Mouse (Mus musculus) stomach, postnatal 0 days (tissue): Measurements from ENCODE around the gene Atp13a4. TPM values are rescaled to one million over a fixed set of nuclear protein-coding genes. Genes with fewer than 3 reads are reported as not detected.

Source experiments
- ATAC-seq: fragments of 200-750 bp; cut with Nextera tagmentation; 2 replicates; pipeline ENCODE4 v1.8.0; 2017; ENCODE audit not compliant: low FRiP score, low TSS enrichment
- DNase-seq: peaks from one replicate; pipeline ENCODE4 v3.0.0-alpha.2; 2016; ENCODE audit warnings: low spot score
- H3K27ac ChIP-seq: fragments of 300-500 bp; sonication (generic); replicated peaks from 2 replicates; pipeline ENCODE4 v1.5.1; 2014; ENCODE audit warnings: mild to moderate bottlenecking, control low read depth
- H3K27me3 ChIP-seq: fragments of 300-500 bp; sonication (generic); 2 replicates; pipeline ENCODE4 v1.6.1; 2014; ENCODE audit warnings: low read length; ENCODE audit not compliant: control insufficient read depth, insufficient read depth
- H3K36me3 ChIP-seq: fragments of 300-500 bp; sonication (generic); 2 replicates; pipeline ENCODE4 v1.6.1; 2014; ENCODE audit warnings: low read length, mixed read lengths; ENCODE audit not compliant: control insufficient read depth, insufficient read depth
- H3K4me1 ChIP-seq: fragments of 300-500 bp; sonication (generic); replicated peaks from 2 replicates; pipeline ENCODE4 v1.6.1; 2014; ENCODE audit warnings: antibody characterized with exemption; ENCODE audit not compliant: control insufficient read depth, insufficient read depth
- H3K4me2 ChIP-seq: fragments of 300-500 bp; sonication (generic); replicated peaks from 2 replicates; pipeline ENCODE4 v1.6.1; 2014; ENCODE audit warnings: low read depth, mild to moderate bottlenecking, control low read depth, moderate library complexity
- H3K4me3 ChIP-seq: fragments of 300-500 bp; sonication (generic); 2 replicates; pipeline ENCODE4 v1.5.1; 2014; ENCODE audit warnings: low read depth, low read length, control low read depth
- H3K9ac ChIP-seq: fragments of 300-500 bp; sonication (generic); 2 replicates; pipeline ENCODE4 v1.6.1; 2014; ENCODE audit warnings: mild to moderate bottlenecking, low read length, control low read depth, mixed read lengths
- H3K9me3 ChIP-seq: fragments of 300-500 bp; sonication (generic); 2 replicates; pipeline ENCODE4 v1.6.1; 2016; ENCODE audit warnings: low read length; ENCODE audit not compliant: control insufficient read depth
- CTCF ChIP-seq: IDR thresholded peaks from 2 replicates; pipeline ENCODE4 v1.5.1; 2016; ENCODE audit warnings: antibody characterized with exemption, low read depth, mild to moderate bottlenecking, moderate library complexity
- EP300 ChIP-seq: optimal IDR thresholded peaks from 2 replicates; pipeline ENCODE3; 2016; ENCODE audit warnings: antibody characterized with exemption
- WGBS: fragments of 180-500 bp; shearing (Covaris S2); extraction: QIAGEN DNeasy Blood & Tissue Kit; methylation state at CpG from one replicate; pipeline ENCODE4 v1.1.7; 2014; 5-methylcytosine and 5-hydroxymethylcytosine counted together
- polyA plus RNA-seq: library from polyadenylated mRNA; unstranded; fragments of >200 nt; fragmentation: Nextera tagmentation; extraction: Ambion mirVana; gene quantifications from 2 replicates; pipeline ENCODE4 v1.2.1, GENCODE M21; 2015

The Atp13a4 gene
- polyA plus RNA-seq, 1 experiment from 2014 or later = 1.5 TPM

GRCm38 (mm10) chr16:29463798-29464197, 80.9 kb downstream of the Atp13a4 start:
- 29% methylated on average over 3 of the region's 3 CpGs for WGBS
- Histone ChIP-seq H3K4me3 (no peak overlapping the region), H3K27me3 (no peaks in the 10 kb centered on the region), H3K27ac (no peak overlapping the region), H3K4me1 (no peaks in the 10 kb centered on the region), H3K36me3 (no peaks in the 10 kb centered on the region), H3K9ac (no peak overlapping the region), H3K4me2 (no peak overlapping the region), H3K9me3 (no peaks in the 10 kb centered on the region)
- ATAC-seq = no peak
- no peak for DNase-seq
- TF ChIP-seq EP300 (no peak), CTCF (no peak)

GRCm38 (mm10) chr16:29459331-29459730, 85.3 kb downstream of the Atp13a4 start:
- 60% methylated on average over 10 of the region's 10 CpGs for WGBS
- no peak for ATAC-seq
- no peaks in the 10 kb centered on the region for H3K4me1 ChIP-seq
- no peaks in the 10 kb centered on the region for H3K27me3 ChIP-seq
- H3K4me3 ChIP-seq = no peak overlapping the region
- no peak for DNase-seq
- no peaks in the 10 kb centered on the region for H3K9me3 ChIP-seq
- no peaks in the 10 kb centered on the region for H3K36me3 ChIP-seq
- H3K4me2 ChIP-seq = no peak overlapping the region
- no peak overlapping the region for H3K27ac ChIP-seq
- TF ChIP-seq CTCF (no peak), EP300 (no peak)
- H3K9ac ChIP-seq = no peak overlapping the region

- Histone ChIP-seq H3K4me3 (no peak overlapping the region), H3K9ac (no peak overlapping the region), H3K4me1 (no peaks in the 10 kb centered on the region), H3K27ac (no peak overlapping the region), H3K9me3 (no peaks in the 10 kb centered on the region), H3K36me3 (no peaks in the 10 kb centered on the region), H3K27me3 (no peaks in the 10 kb centered on the region), H3K4me2 (no peak overlapping the region)
- WGBS = 89% methylated on average over 2 of the region's 2 CpGs
- TF ChIP-seq CTCF (no peak), EP300 (no peak)
- ATAC-seq (no peak), DNase-seq (no peak)
These were observed 87.8 kb downstream of the Atp13a4 start for GRCm38 (mm10) chr16:29456851-29457250.

- Histone ChIP-seq H3K27ac (no peak overlapping the region), H3K27me3 (no peaks in the 10 kb centered on the region), H3K4me1 (no peaks in the 10 kb centered on the region), H3K9me3 (no peaks in the 10 kb centered on the region), H3K4me3 (no peak overlapping the region), H3K36me3 (no peaks in the 10 kb centered on the region), H3K4me2 (no peak overlapping the region), H3K9ac (no peak overlapping the region)
- WGBS = 38% methylated on average over 6 of the region's 6 CpGs
- no peak for TF ChIP-seq CTCF
- no peak for TF ChIP-seq EP300
- peak; percentile 47; the same call in 1 of the 2 replicates for ATAC-seq
- DNase-seq = no peak
These were observed 91.4 kb downstream of the Atp13a4 start for GRCm38 (mm10) chr16:29453282-29453681.

GRCm38 (mm10) chr16:29451706-29452105, 93.0 kb downstream of the Atp13a4 start:
- H3K27me3 ChIP-seq = no peaks in the 10 kb centered on the region
- no peaks in the 10 kb centered on the region for H3K36me3 ChIP-seq
- peak; percentile 86 for ATAC-seq
- H3K27ac ChIP-seq = no peak overlapping the region
- no peaks in the 10 kb centered on the region for H3K4me1 ChIP-seq
- DNase-seq = peak; percentile 75
- no peak overlapping the region for H3K4me2 ChIP-seq
- H3K4me3 ChIP-seq = no peak overlapping the region
- H3K9ac ChIP-seq = no peak overlapping the region
- H3K9me3 ChIP-seq = no peaks in the 10 kb centered on the region
- WGBS = 62% methylated on average over 3 of the region's 3 CpGs
- TF ChIP-seq CTCF (peak; percentile 77), EP300 (no peak)

GRCm38 (mm10) chr16:29442126-29442525, 102.5 kb downstream of the Atp13a4 start:
- H3K4me1 ChIP-seq = no peaks in the 10 kb centered on the region
- no peak overlapping the region for H3K9ac ChIP-seq
- TF ChIP-seq EP300 = no peak
- ATAC-seq = no peak
- 57% methylated on average over 3 of the region's 3 CpGs for WGBS
- no peaks in the 10 kb centered on the region for H3K36me3 ChIP-seq
- H3K27me3 ChIP-seq = no peaks in the 10 kb centered on the region
- DNase-seq = no peak
- no peak overlapping the region for H3K4me3 ChIP-seq
- no peaks in the 10 kb centered on the region for H3K9me3 ChIP-seq
- H3K27ac ChIP-seq = no peak overlapping the region
- no peak overlapping the region for H3K4me2 ChIP-seq
